Mouse (Mus musculus): ENCODE results near the gene Smap2.

- no peak for TF ChIP-seq CTCF (IDR thresholded peaks at IDR 0.05; ENCODE audit: borderline replicate concordance, extremely low read depth, insufficient read depth, insufficient read length)
- no peak for TF ChIP-seq POLR2A (IDR thresholded peaks at IDR 0.05; ENCODE audit: borderline replicate concordance, extremely low read depth, insufficient read depth, insufficient read length, poor library complexity, severe bottlenecking)
These were observed 29.7 kb downstream of the Smap2 start for GRCm38 (mm10) chr4:120987319-120987718.

Measured in brain, embryonic 14.5 days (tissue).